Mouse (Mus musculus) midbrain, embryonic 12.5 days (tissue): Measurements from ENCODE around the gene Fxn. TPM values are rescaled to one million over a fixed set of nuclear protein-coding genes. Genes with fewer than 3 reads are reported as not detected.

Experiments used
- polyA plus RNA-seq: library from polyadenylated mRNA; unstranded; fragments of >200 nt; fragmentation: Nextera tagmentation; extraction: Ambion mirVana; gene quantifications from 2 replicates; pipeline ENCODE4 v1.2.1, GENCODE M21; 2016

The Fxn gene
- polyA plus RNA-seq, 1 experiment from 2014 or later, result 49.4 TPM

Other genes with a start within 250 kb of the Fxn start
- gene Fam189a2, start 249.6 kb downstream of the Fxn start, polyA plus RNA-seq, result 1.4 and 1.8 TPM in 2 replicates
- gene Tjp2, start 55.6 kb downstream of the Fxn start, polyA plus RNA-seq, result 28.0 and 33.6 TPM in 2 replicates
- 62.7 and 65.3 TPM in 2 replicates for gene Fam122a, start 196.8 kb upstream of the Fxn start, polyA plus RNA-seq